Mouse (Mus musculus) testis, adult 2 months (tissue): ENCODE measurements around the gene Gnb1. TPM values are rescaled to one million over a fixed set of nuclear protein-coding genes. Genes with fewer than 3 reads are reported as not detected.
A peak's percentile ranks its signal among the peaks of the same experiment; 100 is the strongest.

Source experiments
- H3K27ac ChIP-seq: fragments of 200-500 bp; 2 replicates; pipeline ENCODE4 v1.5.1; 2012; ENCODE audit warnings: low read depth, low read length; ENCODE audit not compliant: control insufficient read depth, insufficient read depth
- H3K27me3 ChIP-seq: fragments of 200-500 bp; 2 replicates; pipeline ENCODE4 v1.6.1; 2012; ENCODE audit warnings: mild to moderate bottlenecking, low read length, moderate library complexity; ENCODE audit not compliant: control insufficient read depth, insufficient read depth
- H3K36me3 ChIP-seq: fragments of 200-500 bp; 2 replicates; pipeline ENCODE4 v1.6.1; 2012; ENCODE audit warnings: mild to moderate bottlenecking, low read length; ENCODE audit not compliant: control insufficient read depth, insufficient read depth
- H3K4me1 ChIP-seq: fragments of 200-500 bp; 2 replicates; pipeline ENCODE4 v1.6.1; 2012; ENCODE audit warnings: low read length; ENCODE audit not compliant: control insufficient read depth, insufficient read depth
- H3K4me3 ChIP-seq: fragments of 200-500 bp; 2 replicates; pipeline ENCODE4 v1.5.1; 2012; ENCODE audit warnings: low read depth, mild to moderate bottlenecking, low read length, moderate library complexity, mixed read lengths; ENCODE audit not compliant: control insufficient read depth
- CTCF ChIP-seq: fragments of 200-500 bp; IDR thresholded peaks from 2 replicates; pipeline ENCODE4 v1.5.1; 2012; ENCODE audit warnings: low read depth, mild to moderate bottlenecking, inconsistent platforms, low read length, moderate library complexity; ENCODE audit not compliant: control insufficient read depth, insufficient read depth, insufficient replicate concordance
- POLR2A ChIP-seq: fragments of 200-500 bp; IDR thresholded peaks from 2 replicates; pipeline ENCODE4 v1.6.1; 2012; ENCODE audit warnings: low read depth, mild to moderate bottlenecking, inconsistent platforms, low read length, moderate library complexity; ENCODE audit not compliant: control insufficient read depth
- polyA plus RNA-seq: library from polyadenylated mRNA; depleted of rRNA; stranded (reverse); fragments of >200 nt; gene quantifications from 2 replicates; pipeline ENCODE4 v1.2.3, GENCODE M21; 2012

The Gnb1 gene
- polyA plus RNA-seq, 1 experiment, result 422 TPM

DNA sequence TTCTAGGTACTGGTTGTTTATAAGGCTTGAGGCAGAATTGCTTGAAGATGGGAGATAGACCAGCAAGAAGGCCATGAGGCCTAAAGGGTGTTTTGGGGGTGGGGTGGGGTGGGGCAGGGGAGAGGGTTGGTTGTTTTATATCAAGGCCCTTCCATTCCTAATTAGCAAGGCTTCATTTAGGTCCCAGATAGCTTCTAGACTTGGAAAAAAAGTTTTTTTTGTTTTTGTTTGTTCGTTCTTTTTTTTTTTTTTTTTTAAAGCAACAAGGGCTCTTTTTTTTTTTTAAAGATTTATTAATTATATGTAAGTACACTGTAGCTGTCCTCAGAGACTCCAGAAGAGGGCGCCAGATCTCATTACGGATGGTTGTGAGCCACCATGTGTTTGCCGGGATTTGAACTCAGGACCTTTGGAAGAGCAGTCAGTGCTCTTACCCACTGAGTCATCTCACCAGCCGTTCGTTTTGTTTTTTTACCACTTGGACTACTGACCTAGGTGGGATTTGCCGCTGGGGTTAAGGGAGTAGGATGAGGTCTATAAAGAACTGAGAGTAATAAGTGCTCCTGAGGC is 26.9 kb downstream of the Gnb1 start:
- no peak overlapping the region for H3K27ac ChIP-seq
- H3K27me3 ChIP-seq, result no peaks in the 10 kb centered on the region
- H3K4me1 ChIP-seq, result no peaks in the 10 kb centered on the region
- TF ChIP-seq POLR2A, result no peak
- TF ChIP-seq CTCF, result no peak
- H3K4me3 ChIP-seq, result no peak overlapping the region
- H3K36me3 ChIP-seq, result no peaks in the 10 kb centered on the region

DNA sequence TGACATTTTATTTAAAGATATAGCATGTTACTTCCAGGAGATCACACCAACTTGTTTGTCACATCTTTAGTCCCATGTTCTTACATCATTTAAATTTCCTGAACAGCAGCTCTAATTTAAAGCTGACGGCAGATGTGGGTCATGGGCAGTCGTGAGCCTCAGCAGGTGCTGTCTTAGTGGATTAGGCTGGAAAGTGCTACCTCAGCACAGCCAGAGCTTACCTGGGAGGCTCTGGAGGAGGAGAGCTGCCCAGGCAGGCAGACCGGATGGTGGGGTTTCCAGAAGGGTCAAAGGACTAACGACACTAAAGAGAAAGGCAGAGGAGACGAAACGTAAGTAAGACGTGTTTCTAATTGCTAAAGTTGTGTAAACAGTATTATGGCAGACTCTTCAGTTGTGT is 31.2 kb downstream of the Gnb1 start:
- Histone ChIP-seq H3K4me3 (no peak overlapping the region), H3K27ac (no peak overlapping the region), H3K36me3 (no peaks in the 10 kb centered on the region), H3K4me1 (no peaks in the 10 kb centered on the region), H3K27me3 (no peaks in the 10 kb centered on the region)
- TF ChIP-seq CTCF (no peak), POLR2A (no peak)

DNA sequence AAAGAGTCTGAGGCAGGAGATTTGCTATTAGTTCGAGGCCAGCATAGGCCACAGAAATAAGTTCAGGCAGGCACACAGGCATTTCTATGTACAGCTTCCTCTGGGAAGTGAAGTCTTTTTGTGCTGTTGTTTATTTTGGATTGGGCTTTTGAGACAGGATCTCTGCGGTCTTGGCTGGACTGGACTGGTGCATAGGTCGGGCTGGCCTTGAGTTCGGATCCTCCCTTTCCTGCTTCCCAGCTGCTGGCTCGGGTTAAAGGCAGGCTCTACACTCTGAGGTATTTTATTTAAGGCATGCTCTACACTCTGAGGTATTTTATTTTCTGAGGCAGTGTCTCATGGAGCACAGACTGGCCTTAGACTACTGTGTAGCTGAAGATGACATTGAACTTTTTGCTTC is 34.6 kb downstream of the Gnb1 start:
- Histone ChIP-seq H3K4me1 (no peaks in the 10 kb centered on the region), H3K27me3 (no peaks in the 10 kb centered on the region), H3K36me3 (no peaks in the 10 kb centered on the region), H3K27ac (no peak overlapping the region), H3K4me3 (no peak overlapping the region)
- TF ChIP-seq CTCF (no peak), POLR2A (no peak)

DNA sequence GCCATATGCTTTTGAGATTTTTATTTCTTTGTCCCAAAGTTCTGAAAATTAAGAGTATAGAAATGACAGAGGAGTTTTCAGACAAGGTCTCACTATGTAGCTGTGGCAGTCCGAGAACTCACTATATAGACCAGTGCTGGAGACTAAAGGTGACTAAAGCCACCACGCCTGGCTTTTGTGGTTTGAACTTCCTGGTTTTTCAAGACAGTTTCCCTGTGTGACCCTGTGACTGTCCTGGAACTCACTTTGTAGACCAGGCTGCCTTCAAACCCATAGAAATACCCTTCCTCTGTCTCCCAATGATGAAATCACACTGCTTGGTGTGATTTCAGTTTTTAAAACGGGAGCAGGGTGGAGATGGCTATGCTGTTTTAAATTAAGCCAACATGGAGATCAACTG is 38.1 kb downstream of the Gnb1 start:
- Histone ChIP-seq H3K27me3 (no peaks in the 10 kb centered on the region), H3K4me3 (no peak overlapping the region), H3K4me1 (no peaks in the 10 kb centered on the region), H3K27ac (no peak overlapping the region), H3K36me3 (no peaks in the 10 kb centered on the region)
- TF ChIP-seq POLR2A (no peak), CTCF (no peak)

DNA sequence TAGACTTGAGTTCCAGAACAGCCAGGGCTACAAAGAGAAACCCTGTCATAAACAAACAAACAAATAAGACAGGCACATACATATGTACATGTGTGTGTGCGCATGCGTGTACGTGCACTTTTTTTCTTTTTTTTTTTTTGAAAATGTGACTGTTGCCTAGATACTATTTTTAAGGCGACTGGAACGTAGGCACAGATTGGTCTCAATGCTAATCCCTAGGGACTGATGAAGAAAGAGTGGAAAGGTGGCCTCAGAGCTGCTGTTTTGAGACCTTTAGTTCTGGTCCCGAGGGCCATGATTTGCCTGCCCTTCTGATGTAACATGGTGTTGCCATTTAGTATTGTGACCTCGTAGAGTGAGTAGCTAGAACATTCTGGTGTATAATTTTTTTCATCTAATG is 58.8 kb downstream of the Gnb1 start:
- Histone ChIP-seq H3K27ac (peak overlapping the region; percentile 42; the same call in 1 of the 2 replicates), H3K4me3 (no peak overlapping the region; the same call in 1 of the 2 replicates), H3K4me1 (no peaks in the 10 kb centered on the region), H3K36me3 (peaks cover 5% of the 10 kb centered on the region), H3K27me3 (no peaks in the 10 kb centered on the region)
- TF ChIP-seq POLR2A, result no peak
- TF ChIP-seq CTCF, result no peak

DNA sequence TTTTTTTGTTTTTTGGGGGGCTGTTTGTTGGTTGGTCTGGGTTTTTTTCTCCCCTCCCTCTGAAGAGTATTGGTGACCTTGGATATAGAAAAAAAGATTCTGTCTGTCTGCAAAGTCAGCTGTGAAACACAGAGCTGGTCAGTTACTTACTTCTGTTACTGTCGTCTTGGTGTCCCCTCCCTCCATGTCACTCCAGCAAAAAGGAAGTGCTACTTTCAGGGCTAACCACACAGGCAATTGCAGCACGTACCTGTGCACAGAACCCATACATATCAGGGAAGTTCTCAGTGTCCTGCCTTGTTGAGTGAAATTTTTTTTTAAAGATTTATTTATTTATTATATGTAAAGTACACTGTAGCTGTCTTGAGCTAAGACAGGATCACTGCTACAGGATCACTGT is 59.3 kb downstream of the Gnb1 start:
- no peaks in the 10 kb centered on the region for H3K4me1 ChIP-seq
- H3K27me3 ChIP-seq, result no peaks in the 10 kb centered on the region
- peak overlapping the region; percentile 66; the same call in 1 of the 2 replicates for H3K4me3 ChIP-seq
- TF ChIP-seq CTCF (no peak), POLR2A (no peak)
- H3K27ac ChIP-seq, result no peak overlapping the region; the same call in 1 of the 2 replicates
- peaks cover 6% of the 10 kb centered on the region for H3K36me3 ChIP-seq

DNA sequence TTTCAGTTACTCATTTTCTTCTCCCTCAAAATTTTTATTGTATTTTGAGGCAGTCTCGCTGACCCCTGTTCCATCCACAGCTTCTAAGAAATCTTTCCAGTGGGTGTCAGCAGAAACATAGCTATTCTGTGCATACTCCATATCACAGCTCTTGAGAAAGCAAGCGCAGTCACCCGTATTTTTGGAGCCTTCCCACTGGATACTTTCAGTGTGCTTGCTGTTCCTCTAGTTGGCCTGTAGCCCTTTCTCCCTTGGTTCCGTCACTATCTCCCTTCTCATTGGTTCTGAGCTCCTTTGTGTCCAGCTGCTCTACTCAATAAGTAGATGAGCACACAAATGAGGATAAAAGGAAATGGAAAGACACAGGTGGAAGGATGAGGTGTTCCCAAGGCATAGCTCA is 59.9 kb downstream of the Gnb1 start:
- peak overlapping the region; percentile 60 for H3K4me3 ChIP-seq

More for the DNA sequence above, 59.9 kb downstream of the Gnb1 start:
- Histone ChIP-seq H3K36me3 (peaks cover 6% of the 10 kb centered on the region), H3K27me3 (no peaks in the 10 kb centered on the region), H3K27ac (no peak overlapping the region), H3K4me1 (no peaks in the 10 kb centered on the region)
- TF ChIP-seq POLR2A (no peak), CTCF (no peak)
